Mouse (Mus musculus): ENCODE data around the gene Atg10. TPM values are rescaled to one million over a fixed set of nuclear protein-coding genes. Genes with fewer than 3 reads are reported as not detected.

Atg10 gene
- polyA plus RNA-seq, 1 experiment from 2014 or later = 10.1 TPM

DNA sequence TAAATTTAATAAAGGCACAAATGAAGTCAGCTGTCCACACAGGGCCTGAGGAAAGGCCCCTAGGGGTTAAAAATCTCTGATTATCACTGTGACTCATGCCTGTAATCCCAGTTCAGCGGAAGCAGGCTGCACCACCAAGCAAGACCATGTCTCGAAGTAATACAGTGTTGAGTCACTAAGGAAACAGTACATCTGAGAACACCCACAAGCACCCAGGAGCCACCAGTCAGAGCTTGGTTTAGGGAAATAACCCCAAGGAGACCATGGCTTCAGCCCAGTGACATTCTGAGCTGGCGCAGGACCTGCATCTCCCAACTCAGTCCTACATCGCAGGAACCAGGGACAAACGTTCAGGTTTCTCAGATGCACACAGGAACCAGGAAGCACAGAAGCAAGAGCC, 17.5 kb downstream of the Atg10 start:
- H3K36me3 ChIP-seq = no peaks in the 10 kb centered on the region
- no peaks in the 10 kb centered on the region for H3K4me1 ChIP-seq
- no peaks in the 10 kb centered on the region for H3K9me3 ChIP-seq (replicated peaks)
- WGBS = 88% methylated on average over 5 of the region's 5 CpGs
- H3K27me3 ChIP-seq (ENCODE audit: low read depth, poor library complexity, severe bottlenecking) = no peaks in the 10 kb centered on the region
- no peak overlapping the region for H3K4me3 ChIP-seq
- H3K27ac ChIP-seq (replicated peaks) = no peak overlapping the region
- DNase-seq (ENCODE audit: low spot score) = no peak

DNA sequence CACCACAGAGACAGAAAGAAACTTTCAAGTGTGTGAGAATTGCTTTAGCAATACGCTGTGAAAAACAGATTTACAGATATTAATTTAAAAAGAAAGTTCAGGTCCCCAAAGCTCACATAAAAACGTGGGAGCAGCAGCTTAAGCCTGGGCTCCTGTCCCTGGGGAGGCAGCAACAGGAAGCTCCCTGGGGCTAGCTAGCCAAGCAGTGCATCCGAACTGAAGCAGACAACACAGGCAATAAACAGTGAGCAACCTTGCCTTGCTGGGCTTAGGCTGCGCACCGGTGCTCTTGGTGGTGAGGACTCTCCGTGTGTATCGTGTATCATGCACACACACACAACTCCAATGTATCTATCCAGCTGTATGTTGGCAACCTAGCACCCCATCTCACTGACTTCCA, 21.2 kb downstream of the Atg10 start:
- no peaks in the 10 kb centered on the region for H3K36me3 ChIP-seq
- no peak for DNase-seq (ENCODE audit: low spot score)
- H3K9me3 ChIP-seq (replicated peaks) = no peaks in the 10 kb centered on the region
- H3K4me1 ChIP-seq = no peaks in the 10 kb centered on the region
- 73% methylated on average over 7 of the region's 7 CpGs for WGBS
- H3K27me3 ChIP-seq (ENCODE audit: low read depth, poor library complexity, severe bottlenecking) = no peaks in the 10 kb centered on the region
- H3K4me3 ChIP-seq = no peak overlapping the region
- no peak overlapping the region for H3K27ac ChIP-seq (replicated peaks)

DNA sequence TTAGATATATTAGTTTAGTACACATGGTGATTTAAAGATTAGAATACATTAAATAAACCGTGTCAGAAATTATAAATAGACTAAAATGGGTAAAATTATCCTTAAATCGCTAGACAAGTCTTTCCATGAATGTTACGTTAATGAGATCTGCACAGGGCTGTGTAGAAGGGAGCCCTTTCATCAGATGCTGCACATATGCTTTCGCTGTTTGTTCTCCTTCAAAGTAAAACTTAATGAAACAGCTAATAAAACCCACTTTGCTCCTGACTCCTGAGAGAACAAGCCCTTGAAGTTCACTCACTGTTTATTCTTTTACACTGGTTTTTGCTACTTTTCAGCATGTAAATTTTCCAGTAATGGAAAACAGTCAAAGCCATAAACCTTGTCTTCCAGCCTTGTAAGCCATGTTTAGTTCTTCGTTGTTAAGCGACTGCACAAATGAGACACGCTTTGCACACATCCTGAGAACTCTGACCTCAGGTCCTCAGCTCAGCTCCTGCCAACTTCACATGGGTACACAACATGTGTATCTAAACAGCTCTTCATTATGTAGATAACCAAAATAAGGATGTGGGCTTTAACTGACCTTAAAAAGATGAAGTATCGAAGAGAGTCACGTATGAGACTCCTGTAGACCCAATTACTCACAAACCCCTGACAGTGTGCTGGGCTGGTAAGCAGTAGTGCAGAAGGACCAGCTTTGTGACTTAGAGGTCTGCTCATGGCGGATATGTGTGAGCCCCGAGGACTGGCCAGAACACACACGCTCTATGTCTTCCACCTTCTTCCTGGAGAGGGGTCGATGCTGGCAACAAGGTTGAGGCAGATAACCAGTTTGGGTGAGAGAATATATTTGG, 36.2 kb downstream of the Atg10 start:
- Histone ChIP-seq H3K4me1 (no peaks in the 10 kb centered on the region), H3K27me3 (ENCODE audit: low read depth, poor library complexity, severe bottlenecking) (no peaks in the 10 kb centered on the region), H3K9me3 (replicated peaks) (no peaks in the 10 kb centered on the region), H3K4me3 (no peak overlapping the region), H3K36me3 (no peaks in the 10 kb centered on the region), H3K27ac (replicated peaks) (no peak overlapping the region)
- DNase-seq (ENCODE audit: low spot score) = no peak
- 89% methylated on average over 13 of the region's 13 CpGs for WGBS

DNA sequence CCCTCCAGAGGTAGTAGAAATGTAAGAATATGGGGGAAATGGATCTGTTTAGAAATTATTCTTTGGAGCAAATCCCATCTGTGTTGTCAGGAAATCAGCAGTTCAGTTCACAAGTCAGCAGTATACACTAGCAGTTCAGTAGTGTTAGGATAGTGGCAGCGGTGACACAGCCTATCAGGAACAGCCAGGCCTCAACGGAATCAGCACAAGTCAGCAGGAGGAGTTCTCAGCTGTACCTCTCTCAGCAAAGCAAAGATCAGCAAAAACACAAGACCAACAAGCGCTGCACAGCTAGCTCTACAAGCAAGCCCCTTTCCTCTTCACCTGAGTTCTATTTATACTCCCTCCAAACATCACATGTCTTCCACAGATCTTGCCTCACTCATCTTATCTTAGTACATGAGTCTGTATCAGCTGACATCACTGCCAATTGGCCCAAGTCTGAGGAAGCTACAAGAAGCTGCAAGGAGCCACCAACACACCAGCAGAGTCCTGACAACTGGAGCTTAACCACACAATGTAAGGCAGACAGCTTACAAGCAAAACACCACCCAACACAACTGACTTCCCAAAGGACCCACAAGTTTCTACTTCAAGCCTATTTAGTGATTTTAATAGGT, 38.4 kb downstream of the Atg10 start:
- H3K4me1 ChIP-seq = peaks cover 1% of the 10 kb centered on the region; the same call in 1 of the 2 replicates
- no peak for DNase-seq (ENCODE audit: low spot score)
- 79% methylated on average over 3 of the region's 3 CpGs for WGBS
- no peak overlapping the region for H3K4me3 ChIP-seq
- H3K9me3 ChIP-seq (replicated peaks) = no peaks in the 10 kb centered on the region
- no peaks in the 10 kb centered on the region for H3K36me3 ChIP-seq
- no peaks in the 10 kb centered on the region for H3K27me3 ChIP-seq (ENCODE audit: low read depth, poor library complexity, severe bottlenecking)
- no peak overlapping the region for H3K27ac ChIP-seq (replicated peaks)

DNA sequence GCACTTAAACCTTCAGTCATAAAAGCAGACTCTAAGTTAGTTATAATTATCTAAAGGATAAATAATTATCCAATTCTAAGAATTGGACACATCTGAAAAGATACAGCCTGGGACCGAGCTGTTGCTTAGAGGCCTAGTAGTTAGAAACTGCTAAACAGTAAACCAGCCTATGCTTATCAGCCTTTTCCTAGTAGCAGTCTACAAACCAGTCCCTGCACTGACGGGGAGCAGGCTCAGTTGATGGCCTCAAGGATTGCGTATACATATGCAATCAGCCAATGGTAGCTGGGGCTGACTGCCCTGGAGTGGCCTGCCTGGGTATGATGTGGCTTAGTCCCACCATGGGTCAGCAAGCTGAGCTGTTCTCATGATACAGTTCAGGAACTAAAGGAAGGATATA, 39.5 kb downstream of the Atg10 start:
- 74% methylated on average over 3 of the region's 3 CpGs for WGBS
- DNase-seq (ENCODE audit: low spot score) = no peak
- H3K9me3 ChIP-seq (replicated peaks) = no peaks in the 10 kb centered on the region

DNA sequence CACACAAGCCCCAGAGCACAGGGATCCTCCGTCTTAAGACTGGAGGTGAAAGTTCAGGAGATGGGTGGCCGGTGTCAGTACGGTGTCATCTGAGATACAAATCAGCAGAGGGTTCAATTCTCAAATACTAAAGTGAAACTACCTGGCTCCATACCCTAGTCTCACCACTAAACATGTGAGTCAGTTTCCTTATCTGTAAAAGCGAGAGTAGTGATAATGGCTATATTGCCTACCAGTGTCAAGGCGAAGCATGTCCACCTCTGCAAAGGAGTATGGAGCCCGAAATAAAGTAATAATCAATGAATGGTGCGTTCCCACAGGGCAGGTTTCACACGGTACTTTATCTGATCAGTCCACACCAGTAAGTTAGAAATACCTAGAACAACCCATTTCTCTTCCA, 43.4 kb downstream of the Atg10 start:
- 88% methylated on average over 8 of the region's 8 CpGs for WGBS
- Histone ChIP-seq H3K27me3 (ENCODE audit: low read depth, poor library complexity, severe bottlenecking) (no peaks in the 10 kb centered on the region), H3K9me3 (replicated peaks) (no peaks in the 10 kb centered on the region), H3K36me3 (no peaks in the 10 kb centered on the region), H3K4me3 (no peak overlapping the region), H3K27ac (replicated peaks) (no peak overlapping the region), H3K4me1 (peaks cover 23% of the 10 kb centered on the region)
- DNase-seq (ENCODE audit: low spot score) = no peak

More for the DNA sequence above, 39.5 kb downstream of the Atg10 start:
- no peaks in the 10 kb centered on the region for H3K36me3 ChIP-seq
- no peaks in the 10 kb centered on the region for H3K27me3 ChIP-seq (ENCODE audit: low read depth, poor library complexity, severe bottlenecking)
- H3K4me1 ChIP-seq = peaks cover 12% of the 10 kb centered on the region
- H3K4me3 ChIP-seq = no peak overlapping the region
- H3K27ac ChIP-seq (replicated peaks) = no peak overlapping the region

DNA sequence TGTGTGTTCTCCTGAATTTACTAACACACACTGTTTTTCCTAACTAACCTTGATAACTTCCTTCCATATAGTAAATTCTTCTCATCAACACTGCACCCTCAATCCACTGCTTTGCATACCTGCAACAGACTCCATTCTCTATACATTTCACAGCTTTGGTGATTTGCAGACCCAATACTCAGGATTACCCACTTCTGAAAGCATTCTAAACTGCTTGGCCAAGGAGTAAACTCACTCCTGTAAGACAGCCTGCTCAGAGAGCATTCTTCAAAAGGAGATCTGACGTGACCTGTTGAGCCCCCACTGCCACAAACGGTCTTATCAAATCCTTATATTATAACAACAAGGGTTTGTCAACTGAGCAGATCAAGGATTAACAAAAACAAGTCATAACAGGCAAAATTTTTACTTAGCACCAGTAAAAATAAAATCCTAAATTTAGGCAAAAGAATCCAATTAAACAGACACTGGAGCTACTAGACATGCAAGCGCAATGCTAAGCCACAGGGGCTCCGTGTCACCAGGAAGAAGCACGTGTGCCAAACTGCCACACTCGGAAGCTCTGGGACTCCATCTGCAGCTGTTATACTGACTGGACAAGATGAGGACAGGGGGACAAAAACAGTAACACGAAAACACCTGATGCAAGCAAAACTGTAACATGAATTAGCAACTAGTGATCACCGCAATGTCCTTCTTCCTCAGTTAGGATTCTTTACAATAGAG, 44.4 kb downstream of the Atg10 start:
- 63% methylated on average over 8 of the region's 8 CpGs for WGBS
- no peaks in the 10 kb centered on the region for H3K36me3 ChIP-seq
- no peak overlapping the region for H3K4me3 ChIP-seq
- DNase-seq (ENCODE audit: low spot score) = no peak
- H3K4me1 ChIP-seq = peaks cover 23% of the 10 kb centered on the region
- H3K27ac ChIP-seq (replicated peaks) = 0 out of 2 replicates have a peak overlapping the region, but pooled peaks have one; percentile 47
- H3K27me3 ChIP-seq (ENCODE audit: low read depth, poor library complexity, severe bottlenecking) = no peaks in the 10 kb centered on the region
- no peaks in the 10 kb centered on the region for H3K9me3 ChIP-seq (replicated peaks)

DNA sequence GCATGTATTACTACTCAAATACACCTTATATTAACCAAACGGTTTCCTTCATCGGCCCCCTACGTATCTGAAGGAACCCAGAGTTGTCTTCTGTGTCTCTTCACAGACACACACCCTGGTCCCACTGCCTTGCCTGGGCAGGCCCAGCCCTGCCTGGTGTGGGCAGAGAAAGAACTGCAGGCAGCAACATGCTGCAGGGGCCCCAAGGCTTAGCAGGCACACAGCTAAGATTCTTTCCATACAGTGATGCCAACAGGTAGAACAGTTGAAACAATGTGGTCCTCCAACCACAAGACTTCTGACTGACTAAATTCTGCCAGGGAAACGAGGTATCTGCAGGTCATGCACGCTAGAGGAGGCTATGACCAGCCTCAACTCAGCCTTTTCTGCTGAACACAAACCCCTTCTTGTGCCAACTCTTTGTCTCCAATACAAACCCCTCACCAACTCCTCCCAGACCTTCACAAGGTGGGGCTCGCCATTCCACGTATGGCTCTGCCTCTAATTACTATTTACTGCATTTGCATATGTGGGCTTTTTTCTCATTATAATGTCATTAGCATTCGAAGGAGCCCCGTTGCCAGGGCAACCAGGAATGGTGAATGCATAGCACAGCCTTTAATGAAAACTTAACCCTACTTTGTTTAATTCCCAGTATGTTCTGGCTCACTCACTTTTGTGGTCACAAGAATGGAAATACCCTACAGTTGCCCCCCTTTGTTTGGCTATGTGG, 45.2 kb downstream of the Atg10 start:
- H3K27ac ChIP-seq (replicated peaks) = peak overlapping the region; percentile 50

DNA sequence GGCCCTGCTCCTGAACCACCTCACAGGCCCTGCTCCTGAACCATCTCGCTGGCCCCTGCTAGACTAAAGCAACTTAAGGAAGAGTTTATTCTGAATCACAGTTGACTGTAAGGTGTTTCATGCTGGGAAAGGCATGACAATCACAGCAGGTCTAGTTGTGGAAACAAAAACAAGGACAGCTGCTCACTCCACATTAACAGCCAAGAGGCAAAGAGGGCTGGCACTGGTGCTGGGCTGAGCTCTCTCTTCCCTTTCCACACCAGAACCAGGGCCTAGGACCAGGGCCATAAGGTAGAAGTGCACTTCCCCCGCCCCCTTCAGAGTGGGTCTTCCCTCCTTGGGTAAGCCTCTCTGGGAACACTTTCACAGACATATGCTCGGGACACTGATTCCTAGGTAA, 48.4 kb downstream of the Atg10 start:
- no peak overlapping the region for H3K4me3 ChIP-seq
- no peaks in the 10 kb centered on the region for H3K9me3 ChIP-seq (replicated peaks)
- H3K27me3 ChIP-seq (ENCODE audit: low read depth, poor library complexity, severe bottlenecking) = no peaks in the 10 kb centered on the region
- no peaks in the 10 kb centered on the region for H3K36me3 ChIP-seq
- peaks cover 21% of the 10 kb centered on the region for H3K4me1 ChIP-seq
- no peak overlapping the region for H3K27ac ChIP-seq (replicated peaks)
- DNase-seq (ENCODE audit: low spot score) = no peak
- 69% methylated on average over 3 of the region's 3 CpGs for WGBS

More for the DNA sequence above, 45.2 kb downstream of the Atg10 start:
- Histone ChIP-seq H3K4me3 (no peak overlapping the region), H3K4me1 (peaks cover 23% of the 10 kb centered on the region), H3K27me3 (ENCODE audit: low read depth, poor library complexity, severe bottlenecking) (no peaks in the 10 kb centered on the region), H3K9me3 (replicated peaks) (no peaks in the 10 kb centered on the region), H3K36me3 (no peaks in the 10 kb centered on the region)
- 45% methylated on average over 9 of the region's 9 CpGs for WGBS
- DNase-seq (ENCODE audit: low spot score) = no peak

DNA sequence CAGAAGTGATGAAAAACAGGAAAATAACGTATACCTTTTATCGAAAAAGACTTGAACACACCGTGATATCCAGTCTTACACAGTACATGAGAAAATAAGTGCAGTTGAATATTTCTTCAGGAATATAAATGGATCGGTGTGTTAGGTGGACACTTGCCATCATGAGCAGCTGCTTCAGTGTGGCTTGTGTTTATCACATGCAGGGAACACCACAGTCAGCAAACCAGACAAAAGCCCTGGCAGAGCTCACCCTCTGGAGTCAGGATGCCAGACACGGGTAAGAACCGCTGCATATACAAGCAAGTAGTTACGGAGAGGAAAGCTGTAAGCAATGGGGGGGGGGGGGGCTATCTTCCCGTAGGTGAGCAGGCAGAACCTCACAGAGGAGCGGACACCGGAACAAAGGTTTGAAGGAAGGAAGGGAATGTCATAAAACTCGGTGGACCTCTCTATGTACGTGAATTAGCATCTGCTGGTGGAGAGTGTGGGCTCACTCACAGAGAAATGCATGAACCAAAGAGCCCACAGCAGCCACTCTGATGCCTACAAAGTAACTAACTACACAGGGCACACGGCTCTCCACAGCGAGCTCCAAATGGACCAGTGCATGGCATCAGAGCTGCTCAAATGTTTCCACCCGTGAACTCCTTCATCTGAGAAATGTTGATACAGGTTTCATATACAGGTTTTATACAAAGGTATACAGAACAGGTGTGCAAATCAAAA, 51.8 kb downstream of the Atg10 start:
- H3K4me1 ChIP-seq = peaks cover 4% of the 10 kb centered on the region; the same call in 1 of the 2 replicates
- H3K27me3 ChIP-seq (ENCODE audit: low read depth, poor library complexity, severe bottlenecking) = no peaks in the 10 kb centered on the region
- no peaks in the 10 kb centered on the region for H3K9me3 ChIP-seq (replicated peaks)
- no peaks in the 10 kb centered on the region for H3K36me3 ChIP-seq
- no peak for DNase-seq (ENCODE audit: low spot score)
- H3K27ac ChIP-seq (replicated peaks) = no peak overlapping the region
- H3K4me3 ChIP-seq = no peak overlapping the region
- 86% methylated on average over 15 of the region's 15 CpGs for WGBS

DNA sequence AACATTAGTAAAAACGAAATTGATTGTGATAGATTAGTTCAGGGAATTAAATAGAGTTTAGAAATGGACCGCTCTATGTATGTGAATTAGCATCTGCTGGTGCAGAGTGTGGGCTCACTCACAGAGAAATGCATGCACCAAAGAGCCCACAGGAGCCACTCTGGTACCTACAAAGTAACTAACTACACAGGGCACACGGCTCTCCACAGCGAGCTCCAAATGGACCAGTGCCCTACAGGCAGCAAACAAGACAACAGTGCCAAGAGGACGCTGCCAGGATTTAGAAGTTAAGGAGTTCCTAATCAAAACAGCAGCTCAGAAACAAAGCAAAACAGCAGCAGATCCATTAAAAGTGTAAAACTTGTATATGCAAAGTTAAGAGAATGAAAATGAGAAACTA, 52.6 kb downstream of the Atg10 start:
- WGBS = 88% methylated on average over 5 of the region's 5 CpGs
- H3K27ac ChIP-seq (replicated peaks) = no peak overlapping the region
- H3K9me3 ChIP-seq (replicated peaks) = no peaks in the 10 kb centered on the region
- DNase-seq (ENCODE audit: low spot score) = no peak
- H3K36me3 ChIP-seq = no peaks in the 10 kb centered on the region
- peaks cover 4% of the 10 kb centered on the region; the same call in 1 of the 2 replicates for H3K4me1 ChIP-seq
- H3K4me3 ChIP-seq = no peak overlapping the region
- H3K27me3 ChIP-seq (ENCODE audit: low read depth, poor library complexity, severe bottlenecking) = no peaks in the 10 kb centered on the region
